Comparison of ENCODE assay signal across 19 mouse cellular contexts in genomic region chr1:105886358-105886757, GRCm38 (mm10).
"Had no signal": no experiment of that assay in that cellular context is flagged by ENCODE, and none has a peak within 500 bp of the region (broad histone marks: within the 10 kb centered on the region; RNA-seq: fewer than 3 reads in every experiment).

No protein-coding gene starts in this region.

- H3K27ac ChIP-seq: hindbrain, embryonic 15.5 days; intestine, embryonic 15.5 days; left cerebral cortex, adult 2 months; liver, embryonic 13.5 days; lung, embryonic 15.5 days; midbrain, embryonic 10.5 days; midbrain, embryonic 13.5 days; neural tube, embryonic 13.5 days had no signal

- H3K27me3 ChIP-seq: hindbrain, embryonic 15.5 days; intestine, embryonic 15.5 days; liver, embryonic 13.5 days; lung, embryonic 15.5 days; midbrain, embryonic 13.5 days; neural tube, embryonic 13.5 days had no signal

- ATAC-seq: intestine, embryonic 15.5 days; midbrain, embryonic 13.5 days; midbrain, embryonic 16.5 days had no signal

- H3K9ac ChIP-seq: hindbrain, embryonic 15.5 days; intestine, embryonic 15.5 days; liver, embryonic 13.5 days; lung, embryonic 15.5 days; midbrain, embryonic 13.5 days; neural tube, embryonic 13.5 days had no signal

- H3K4me1 ChIP-seq: hindbrain, embryonic 15.5 days; liver, embryonic 13.5 days; lung, embryonic 15.5 days; neural tube, embryonic 13.5 days had no signal

- DNase-seq: kidney, postnatal 10 days; kidney, postnatal 36 days; layer of hippocampus, postnatal 36 days; liver, embryonic 13.5 days; lung, postnatal 14 days; retina, postnatal 1 day; right cerebral cortex, postnatal 25 days; spleen, adult 18-20 months; thymus, postnatal 25 days had no signal

- H3K4me3 ChIP-seq: hindbrain, embryonic 15.5 days; intestine, embryonic 15.5 days; left cerebral cortex, adult 2 months; liver, embryonic 13.5 days; lung, embryonic 15.5 days; megakaryocyte, embryonic 14.5 days; midbrain, embryonic 10.5 days; midbrain, embryonic 13.5 days; myocyte; neural tube, embryonic 13.5 days had no signal

- H3K36me3 ChIP-seq: hindbrain, embryonic 15.5 days; intestine, embryonic 15.5 days; liver, embryonic 13.5 days; lung, embryonic 15.5 days; midbrain, embryonic 10.5 days; midbrain, embryonic 13.5 days; neural tube, embryonic 13.5 days had no signal

- H3K4me2 ChIP-seq: hindbrain, embryonic 15.5 days; intestine, embryonic 15.5 days; liver, embryonic 13.5 days; lung, embryonic 15.5 days; midbrain, embryonic 13.5 days; neural tube, embryonic 13.5 days had no signal

- H3K9me3 ChIP-seq: hindbrain, embryonic 15.5 days; intestine, embryonic 15.5 days; liver, embryonic 13.5 days; lung, embryonic 15.5 days; megakaryocyte, embryonic 14.5 days; midbrain, embryonic 10.5 days; midbrain, embryonic 13.5 days; neural tube, embryonic 13.5 days had no signal
